Mouse (Mus musculus): ENCODE data around the gene Calu. TPM values are rescaled to one million over a fixed set of nuclear protein-coding genes. Genes with fewer than 3 reads are reported as not detected.
A peak's percentile ranks its signal among the peaks of the same experiment; 100 is the strongest.
"Not testable (repeated sequence)": the region's sequence is repeated elsewhere in the genome, so short reads cannot be mapped to it uniquely, and the experiment has no call there.

Gene Calu
- polyA plus RNA-seq, 1 experiment from 2014 or later, result 293 TPM

DNA sequence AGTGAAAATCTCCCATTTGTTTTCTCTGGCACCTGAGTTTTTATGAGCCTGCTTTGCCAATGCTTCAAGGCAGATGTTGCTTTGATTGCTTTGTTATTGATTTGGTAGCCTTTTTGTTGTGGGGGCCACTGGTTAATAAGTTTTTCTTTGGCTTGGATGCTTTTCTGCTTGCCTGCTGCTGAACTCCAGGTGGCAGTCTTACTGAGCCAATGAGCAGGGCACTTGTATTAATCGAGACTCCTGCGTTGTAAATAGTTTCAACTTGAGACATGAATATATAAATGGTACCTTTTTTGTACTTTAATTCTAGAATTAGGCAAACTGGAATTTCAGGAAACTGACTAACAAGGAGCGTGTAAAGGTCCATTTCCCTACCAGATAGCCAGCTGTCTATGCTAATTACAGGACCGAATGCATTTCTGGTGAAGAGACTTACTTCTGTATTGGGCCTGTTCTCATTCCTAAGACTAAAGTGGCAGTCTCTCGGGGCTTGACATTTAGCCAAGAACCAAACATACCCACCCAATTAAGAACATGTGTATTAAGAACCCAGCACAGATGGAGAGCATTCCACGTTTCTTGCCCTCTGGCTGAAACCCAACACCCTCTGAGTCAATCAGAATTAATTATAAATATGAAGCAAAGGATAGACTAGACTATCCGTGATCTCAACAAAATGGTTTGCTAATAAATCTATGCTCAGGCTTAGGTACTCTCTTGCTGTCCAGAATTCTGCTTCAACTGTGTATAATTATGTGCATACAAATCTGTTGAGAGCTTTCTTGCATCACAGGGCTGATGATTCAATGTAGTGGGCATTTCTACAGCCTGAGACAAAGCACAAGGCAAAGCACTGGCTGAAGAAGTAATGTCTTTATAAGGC is 14.6 kb downstream of the Calu start:
- Histone ChIP-seq H3K4me2 (no peak overlapping the region), H3K4me3 (replicated peaks) (no peak overlapping the region), H3K27ac (no peak overlapping the region), H3K9ac (replicated peaks) (no peak overlapping the region), H3K4me1 (replicated peaks) (peaks cover 8% of the 10 kb centered on the region), H3K27me3 (no peaks in the 10 kb centered on the region), H3K9me3 (no peaks in the 10 kb centered on the region), H3K36me3 (peaks cover 69% of the 10 kb centered on the region)
- ATAC-seq (ENCODE audit: insufficient number of reproducible peaks, insufficient read depth, low FRiP score, low TSS enrichment, low read depth), result peak; percentile 15; the same call in 1 of the 2 replicates
- 57% methylated on average over 7 of the region's 7 CpGs for WGBS

GRCm38 (mm10) chr6:29363129-29363515 is 15.3 kb downstream of the Calu start:
- H3K27me3 ChIP-seq, result no peaks in the 10 kb centered on the region
- ATAC-seq (ENCODE audit: insufficient number of reproducible peaks, insufficient read depth, low FRiP score, low TSS enrichment, low read depth), result no peak
- H3K27ac ChIP-seq, result no peak overlapping the region
- no peak overlapping the region for H3K9ac ChIP-seq (replicated peaks)
- no peak overlapping the region for H3K4me2 ChIP-seq
- peaks cover 8% of the 10 kb centered on the region for H3K4me1 ChIP-seq (replicated peaks)
- 77% methylated on average over 3 of the region's 3 CpGs for WGBS
- no peak overlapping the region for H3K4me3 ChIP-seq (replicated peaks)
- H3K9me3 ChIP-seq, result no peaks in the 10 kb centered on the region
- peaks cover 67% of the 10 kb centered on the region for H3K36me3 ChIP-seq

DNA sequence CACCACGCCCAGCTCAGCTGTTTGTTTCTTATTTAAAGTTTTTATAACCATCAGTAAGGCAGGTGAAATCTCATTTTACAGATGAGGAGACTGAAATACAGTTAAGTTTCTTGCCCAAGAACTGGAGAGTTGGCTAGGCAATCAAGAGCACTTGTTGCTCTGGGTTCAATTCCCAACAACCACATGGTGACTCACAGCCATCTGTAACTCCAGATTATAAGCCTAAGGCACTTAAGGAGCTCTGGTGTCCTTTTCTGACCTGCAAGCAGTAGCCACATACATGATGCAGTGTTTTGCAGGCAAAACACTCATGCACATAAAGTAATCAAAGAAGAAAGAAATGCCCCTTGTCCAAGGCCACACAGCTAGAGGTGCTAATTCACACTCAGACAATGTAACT is 17.4 kb downstream of the Calu start:
- H3K4me1 ChIP-seq (replicated peaks), result peaks cover 8% of the 10 kb centered on the region
- no peak overlapping the region for H3K4me2 ChIP-seq
- H3K27ac ChIP-seq, result no peak overlapping the region
- WGBS, result 94% methylated on average over 1 of the region's 1 CpGs
- no peaks in the 10 kb centered on the region for H3K27me3 ChIP-seq
- H3K36me3 ChIP-seq, result peaks cover 70% of the 10 kb centered on the region
- no peak for ATAC-seq (ENCODE audit: insufficient number of reproducible peaks, insufficient read depth, low FRiP score, low TSS enrichment, low read depth)
- H3K4me3 ChIP-seq (replicated peaks), result no peak overlapping the region
- H3K9ac ChIP-seq (replicated peaks), result no peak overlapping the region
- H3K9me3 ChIP-seq, result no peaks in the 10 kb centered on the region

GRCm38 (mm10) chr6:29377386-29377785 is 29.5 kb downstream of the Calu start:
- ATAC-seq (ENCODE audit: insufficient number of reproducible peaks, insufficient read depth, low FRiP score, low TSS enrichment, low read depth), result no peak
- no peak overlapping the region for H3K4me2 ChIP-seq
- 94% methylated on average over 4 of the region's 4 CpGs for WGBS
- H3K9ac ChIP-seq (replicated peaks), result no peak overlapping the region
- no peaks in the 10 kb centered on the region for H3K9me3 ChIP-seq
- H3K4me3 ChIP-seq (replicated peaks), result no peak overlapping the region
- peaks cover 75% of the 10 kb centered on the region for H3K36me3 ChIP-seq
- H3K4me1 ChIP-seq (replicated peaks), result no peaks in the 10 kb centered on the region
- no peak overlapping the region for H3K27ac ChIP-seq
- no peaks in the 10 kb centered on the region for H3K27me3 ChIP-seq

DNA sequence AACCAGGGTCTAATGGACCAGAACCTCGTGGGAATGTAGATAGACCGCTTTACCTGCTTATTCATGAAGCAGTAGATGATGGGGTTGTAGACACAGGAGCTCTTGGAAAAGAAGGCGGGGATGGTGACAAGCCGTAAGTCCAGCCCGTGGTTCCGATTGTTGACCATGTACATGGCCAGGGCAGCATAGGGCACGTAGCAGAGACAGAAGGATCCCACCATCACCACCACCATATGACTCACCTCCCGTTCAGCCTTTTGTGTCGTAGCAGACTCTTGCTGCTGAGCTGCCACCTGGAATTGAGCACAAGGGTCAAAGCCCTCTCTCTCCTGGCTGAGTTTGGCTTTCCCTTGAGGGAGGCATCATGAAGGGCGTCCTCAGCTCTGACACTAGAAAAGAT is 30.8 kb downstream of the Calu start:
- H3K4me2 ChIP-seq, result no peak overlapping the region
- WGBS, result 95% methylated on average over 10 of the region's 10 CpGs
- ATAC-seq (ENCODE audit: insufficient number of reproducible peaks, insufficient read depth, low FRiP score, low TSS enrichment, low read depth), result no peak
- no peak overlapping the region for H3K27ac ChIP-seq
- no peaks in the 10 kb centered on the region for H3K9me3 ChIP-seq
- H3K36me3 ChIP-seq, result peaks cover 62% of the 10 kb centered on the region
- H3K4me3 ChIP-seq (replicated peaks), result no peak overlapping the region
- H3K9ac ChIP-seq (replicated peaks), result no peak overlapping the region
- H3K4me1 ChIP-seq (replicated peaks), result no peaks in the 10 kb centered on the region
- H3K27me3 ChIP-seq, result no peaks in the 10 kb centered on the region

- no peaks in the 10 kb centered on the region for H3K9me3 ChIP-seq
- no peak overlapping the region for H3K9ac ChIP-seq (replicated peaks)
- no peak for ATAC-seq (ENCODE audit: insufficient number of reproducible peaks, insufficient read depth, low FRiP score, low TSS enrichment, low read depth)
- no peak overlapping the region for H3K27ac ChIP-seq
- WGBS, result 94% methylated on average over 6 of the region's 6 CpGs
- H3K4me3 ChIP-seq (replicated peaks), result no peak overlapping the region
- peaks cover 49% of the 10 kb centered on the region for H3K36me3 ChIP-seq
- no peaks in the 10 kb centered on the region for H3K27me3 ChIP-seq
- H3K4me2 ChIP-seq, result no peak overlapping the region
- H3K4me1 ChIP-seq (replicated peaks), result no peaks in the 10 kb centered on the region
These were observed 32.1 kb downstream of the Calu start for GRCm38 (mm10) chr6:29379954-29380353.

GRCm38 (mm10) chr6:29382442-29382841 is 34.6 kb downstream of the Calu start:
- no peak overlapping the region for H3K27ac ChIP-seq
- H3K4me2 ChIP-seq, result no peak overlapping the region
- H3K9ac ChIP-seq (replicated peaks), result no peak overlapping the region
- peaks cover 24% of the 10 kb centered on the region for H3K36me3 ChIP-seq
- H3K4me1 ChIP-seq (replicated peaks), result peaks cover 14% of the 10 kb centered on the region
- H3K4me3 ChIP-seq (replicated peaks), result no peak overlapping the region
- 50% methylated on average over 2 of the region's 2 CpGs for WGBS
- no peak for ATAC-seq (ENCODE audit: insufficient number of reproducible peaks, insufficient read depth, low FRiP score, low TSS enrichment, low read depth)
- H3K9me3 ChIP-seq, result no peaks in the 10 kb centered on the region
- H3K27me3 ChIP-seq, result no peaks in the 10 kb centered on the region

DNA sequence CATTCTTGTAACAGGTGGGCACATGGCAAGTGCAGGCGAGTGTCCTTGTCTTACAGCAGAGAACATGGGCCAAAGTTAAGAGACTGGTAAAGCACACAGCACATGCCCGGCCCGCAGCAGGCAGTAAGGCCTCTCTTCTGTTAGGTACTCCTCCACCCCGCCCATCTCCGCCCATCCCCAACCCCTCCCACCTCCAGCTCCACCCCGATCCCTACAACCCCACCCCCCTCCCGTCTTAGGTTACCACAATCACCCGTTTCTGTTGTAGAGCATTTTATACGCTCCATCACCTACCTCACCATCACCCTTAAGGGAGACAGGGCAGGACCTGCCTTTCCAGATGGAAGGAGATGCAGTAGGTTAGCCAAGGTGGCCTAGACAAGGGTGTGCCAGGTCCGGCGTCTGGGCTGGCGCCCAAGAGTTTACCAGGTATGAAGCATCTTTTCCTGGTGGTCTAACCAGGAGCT is 40.2 kb downstream of the Calu start, which contains the start of gene Opn1sw:
Gene Opn1sw (minus strand): TSS at position 417 of the 467 bp plus-strand sequence.
- Histone ChIP-seq H3K9me3 (no peaks in the 10 kb centered on the region), H3K27me3 (peaks cover 7% of the 10 kb centered on the region; the same call in 1 of the 2 replicates), H3K4me3 (replicated peaks) (peak within 1 kb of the TSS; percentile 31), H3K4me1 (replicated peaks) (peaks cover 26% of the 10 kb centered on the region), H3K27ac (peak within 1 kb of the TSS; percentile 64; the same call in 1 of the 2 replicates), H3K9ac (replicated peaks) (no peak within 1 kb of the TSS; the same call in 1 of the 2 replicates), H3K4me2 (peak within 1 kb of the TSS; percentile 52), H3K36me3 (no peaks in the 10 kb centered on the region)
- ATAC-seq (ENCODE audit: insufficient number of reproducible peaks, insufficient read depth, low FRiP score, low TSS enrichment, low read depth), result peak; percentile 73; the same call in 1 of the 2 replicates
- WGBS, result 5% methylated on average over 12 of the region's 12 CpGs

DNA sequence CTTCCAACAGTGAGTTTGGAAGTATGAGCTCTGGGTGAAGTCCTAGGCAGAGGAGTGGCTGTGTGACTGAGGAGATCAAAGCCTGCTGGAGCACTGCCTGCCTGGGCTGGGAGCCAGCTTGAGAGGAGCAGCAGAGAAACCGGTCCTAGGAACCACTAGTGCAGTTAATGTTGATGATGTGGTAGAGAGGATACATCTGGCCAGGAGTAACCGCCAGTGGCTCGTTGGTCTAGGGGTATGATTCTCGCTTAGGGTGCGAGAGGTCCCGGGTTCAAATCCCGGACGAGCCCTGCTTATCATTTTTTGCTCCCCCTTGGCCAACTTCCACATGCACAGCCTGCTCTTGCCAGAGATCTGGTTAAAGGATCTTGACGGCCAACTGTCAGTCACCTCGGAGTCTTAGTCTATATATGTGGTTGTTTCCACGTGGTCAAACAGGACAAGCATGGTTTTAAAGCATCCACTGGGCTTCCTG is 40.8 kb downstream of the Calu start:
- WGBS, result 10% methylated on average over 11 of the region's 11 CpGs
- peak; percentile 72 for ATAC-seq (ENCODE audit: insufficient number of reproducible peaks, insufficient read depth, low FRiP score, low TSS enrichment, low read depth)
- peaks cover 7% of the 10 kb centered on the region; the same call in 1 of the 2 replicates for H3K27me3 ChIP-seq
- H3K36me3 ChIP-seq, result no peaks in the 10 kb centered on the region
- no peak overlapping the region for H3K9ac ChIP-seq (replicated peaks)
- H3K4me1 ChIP-seq (replicated peaks), result peaks cover 26% of the 10 kb centered on the region
- peak overlapping the region; percentile 31 for H3K4me3 ChIP-seq (replicated peaks)
- peak overlapping the region; percentile 52 for H3K4me2 ChIP-seq
- H3K9me3 ChIP-seq, result no peaks in the 10 kb centered on the region
- H3K27ac ChIP-seq, result peak overlapping the region; percentile 64; the same call in 1 of the 2 replicates

DNA sequence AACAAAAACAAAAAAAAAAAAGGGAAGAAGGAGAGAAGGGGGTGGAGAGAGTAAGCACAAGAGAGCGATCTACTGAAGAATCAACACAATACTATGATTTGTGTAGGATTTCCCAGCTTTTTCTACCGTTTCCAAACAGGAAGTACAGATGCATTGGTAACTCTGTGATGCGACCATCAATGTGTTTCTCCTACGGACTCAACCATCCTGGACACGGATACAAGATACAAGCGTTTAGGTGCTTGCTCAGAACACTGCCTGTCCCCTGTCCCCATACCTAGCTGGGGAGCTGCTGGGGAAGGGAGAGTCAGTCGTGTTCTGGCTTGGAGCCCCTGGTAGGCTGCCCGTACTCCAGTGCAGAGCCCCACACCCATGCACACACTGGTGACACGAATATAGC is 41.6 kb downstream of the Calu start:
- H3K9ac ChIP-seq (replicated peaks), result no peak overlapping the region
- no peak overlapping the region for H3K4me3 ChIP-seq (replicated peaks)
- no peak overlapping the region for H3K27ac ChIP-seq
- H3K4me1 ChIP-seq (replicated peaks), result peaks cover 26% of the 10 kb centered on the region
- no peak overlapping the region for H3K4me2 ChIP-seq
- no peaks in the 10 kb centered on the region for H3K9me3 ChIP-seq
- 64% methylated on average over 9 of the region's 9 CpGs for WGBS
- no peak for ATAC-seq (ENCODE audit: insufficient number of reproducible peaks, insufficient read depth, low FRiP score, low TSS enrichment, low read depth)
- H3K36me3 ChIP-seq, result no peaks in the 10 kb centered on the region
- H3K27me3 ChIP-seq, result peaks cover 12% of the 10 kb centered on the region

- Histone ChIP-seq H3K4me1 (replicated peaks) (peaks cover 28% of the 10 kb centered on the region), H3K27me3 (peaks cover 23% of the 10 kb centered on the region)
- H3K27ac ChIP-seq; H3K9ac ChIP-seq (replicated peaks); ATAC-seq (ENCODE audit: insufficient number of reproducible peaks, insufficient read depth, low FRiP score, low TSS enrichment, low read depth); H3K9me3 ChIP-seq; H3K4me3 ChIP-seq (replicated peaks); H3K4me2 ChIP-seq; H3K36me3 ChIP-seq: not testable (repeated sequence)
- 84% methylated on average over 1 of the region's 1 CpGs for WGBS
These were observed 42.6 kb downstream of the Calu start for GRCm38 (mm10) chr6:29390500-29390899.

Measured in limb, embryonic 12.5 days (tissue).